Mouse (Mus musculus) regulatory T cell (primary cell): ENCODE data around the gene Ablim1.

Source experiments
- in situ Hi-C: fragments of 300-600 bp; cut with MboI, MseI; formaldehyde crosslinking; loops from one replicate; pipeline ENCODE4 v1.15.1; 2025; ENCODE audit warnings: high pct_unique_total_duplicates

Gene Ablim1

DNA sequence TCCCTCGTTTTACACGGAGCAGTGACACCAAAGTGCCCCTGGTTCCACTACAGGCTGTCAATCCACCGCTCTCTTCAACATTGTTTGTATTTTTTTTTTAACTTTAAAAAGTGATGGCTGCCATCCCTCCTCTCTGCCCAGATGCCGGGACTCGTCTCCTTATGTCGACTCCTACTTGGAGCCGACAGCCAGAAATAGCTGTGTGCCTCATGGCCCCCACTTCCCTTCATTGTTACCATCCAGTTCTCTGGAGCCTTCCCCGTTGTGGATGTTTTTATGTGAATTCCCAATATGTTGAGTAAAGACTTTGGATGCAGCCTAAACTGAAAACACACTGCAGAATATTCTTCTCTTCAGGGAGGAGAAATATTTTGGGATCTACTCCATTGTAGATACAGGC, 8.7 kb downstream of the Ablim1 start:
- in situ Hi-C loops = no loop called here

DNA sequence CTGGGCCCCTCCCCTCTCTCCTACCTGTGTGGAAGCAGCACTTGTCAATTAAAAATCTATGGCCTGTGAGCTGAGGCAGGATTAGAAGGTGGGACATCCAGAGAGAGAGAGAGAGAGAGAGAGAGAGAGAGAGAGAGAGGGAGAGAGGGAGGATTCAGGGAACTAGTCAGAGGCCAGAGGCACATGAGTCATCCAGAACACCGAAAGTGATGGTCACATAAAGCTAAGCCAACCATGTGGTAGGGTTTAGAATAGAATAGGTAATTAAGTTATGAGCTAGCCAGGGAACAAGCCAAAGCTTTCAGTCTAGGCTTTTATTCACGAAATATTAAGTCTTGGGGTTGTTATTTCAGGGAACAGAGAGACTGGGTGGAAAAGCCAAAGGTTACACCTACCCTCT, 10.1 kb downstream of the Ablim1 start:
- in situ Hi-C loops = loop anchor here (5.0 kb wide), 1 partner anchor 42 kb away; no protein-coding TSS in a partner anchor

DNA sequence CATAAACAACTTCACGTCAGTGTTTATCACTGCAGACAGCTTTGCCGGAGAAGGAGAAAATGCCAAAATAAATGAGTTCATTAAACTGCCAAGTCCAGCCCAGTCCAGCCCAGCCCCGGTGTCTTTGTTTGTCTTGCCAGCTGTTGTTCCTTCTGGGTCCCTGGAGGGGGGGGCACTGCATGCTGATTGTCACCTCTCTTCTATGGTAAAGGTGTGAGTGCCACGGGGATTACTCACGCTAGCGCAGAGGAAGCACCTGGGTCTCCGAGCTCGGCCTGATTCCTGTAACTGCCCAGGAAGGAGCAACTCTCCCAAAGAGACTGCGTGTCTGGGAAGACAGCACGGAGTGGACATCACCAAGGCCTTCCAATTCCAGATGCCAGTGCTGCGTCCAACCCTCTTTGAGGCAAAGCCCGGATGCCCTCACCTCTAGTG, 12.7 kb downstream of the Ablim1 start:
- in situ Hi-C loops = loop anchor here (5.0 kb wide), 1 partner anchor 40 kb away; no protein-coding TSS in a partner anchor

DNA sequence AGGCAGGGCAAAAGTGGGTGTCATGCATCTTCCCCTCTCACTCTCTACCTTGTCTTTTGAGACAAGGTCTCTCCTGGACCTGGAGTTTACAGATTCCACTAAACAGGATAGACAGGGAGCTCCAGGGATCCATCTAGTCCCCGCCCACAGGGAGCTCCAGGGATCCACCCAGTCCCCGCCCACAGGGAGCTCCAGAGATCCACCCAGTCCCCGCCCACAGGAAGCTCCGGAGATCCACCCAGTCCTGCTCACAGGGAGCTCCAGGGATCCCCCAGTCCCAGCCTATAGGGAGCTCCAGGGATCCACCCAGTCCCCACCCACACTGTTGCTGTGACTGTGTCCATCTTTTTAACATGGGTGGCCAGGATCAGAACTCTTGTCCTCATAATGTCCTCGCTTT, 16.7 kb downstream of the Ablim1 start:
- in situ Hi-C loops = no loop called here

DNA sequence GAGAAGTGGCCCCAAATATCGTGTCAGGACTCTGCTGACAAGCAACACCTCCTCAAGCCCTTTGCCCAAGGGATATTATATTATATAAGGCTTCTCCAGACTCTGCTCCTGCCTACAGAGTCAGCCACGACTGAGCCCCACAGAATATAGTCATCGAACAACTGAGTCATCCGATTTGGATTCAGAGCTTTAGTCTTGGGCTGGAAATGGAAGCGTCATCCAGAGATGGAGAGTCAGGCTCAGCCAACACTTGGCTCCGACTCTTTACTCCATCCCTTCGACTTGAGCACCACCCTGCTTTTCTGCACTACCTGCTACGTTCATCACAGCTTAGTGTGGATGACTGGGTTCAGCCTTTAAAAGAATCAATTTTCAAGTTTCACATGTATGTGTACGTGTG, 17.3 kb downstream of the Ablim1 start:
- in situ Hi-C loops = no loop called here

DNA sequence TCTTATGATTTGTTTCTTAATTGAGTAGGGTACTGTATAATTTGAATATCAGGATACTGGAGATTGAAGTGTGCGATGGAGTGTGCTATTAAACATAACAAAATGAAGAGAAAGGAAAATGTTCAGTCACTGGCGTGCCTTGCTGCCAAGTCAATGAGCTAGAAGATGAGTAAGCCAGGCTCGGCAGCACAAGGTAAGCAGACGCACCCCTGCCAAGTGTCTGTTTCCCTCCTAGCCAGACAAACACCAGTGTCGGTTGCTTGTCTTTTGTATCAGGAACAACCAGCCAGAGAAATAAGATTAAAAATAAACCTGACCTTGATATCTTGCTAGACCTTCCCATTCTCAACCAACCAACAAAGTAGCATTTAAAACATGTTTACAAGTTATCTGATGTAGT, 18.2 kb downstream of the Ablim1 start:
- in situ Hi-C loops = no loop called here

DNA sequence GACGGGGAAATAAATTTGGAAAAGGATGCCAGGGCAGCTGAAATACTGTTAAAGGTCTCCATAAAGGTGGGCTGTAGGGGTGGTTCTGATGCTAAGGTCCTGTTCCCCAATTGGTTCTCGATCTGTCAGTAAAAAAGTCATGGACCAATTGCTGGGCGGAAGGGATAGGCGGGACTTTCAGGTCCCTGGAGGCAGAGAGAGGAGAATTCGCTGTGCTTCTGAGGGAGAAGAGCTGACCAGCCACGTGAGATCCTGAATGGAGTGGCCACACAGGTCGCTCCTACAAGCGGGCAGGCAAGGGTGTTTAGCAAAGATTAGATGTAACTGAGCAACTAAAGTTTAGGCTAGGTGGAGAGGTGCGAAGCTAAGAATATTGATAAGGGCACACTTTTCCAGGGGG, 19.2 kb downstream of the Ablim1 start:
- in situ Hi-C loops = no loop called here

DNA sequence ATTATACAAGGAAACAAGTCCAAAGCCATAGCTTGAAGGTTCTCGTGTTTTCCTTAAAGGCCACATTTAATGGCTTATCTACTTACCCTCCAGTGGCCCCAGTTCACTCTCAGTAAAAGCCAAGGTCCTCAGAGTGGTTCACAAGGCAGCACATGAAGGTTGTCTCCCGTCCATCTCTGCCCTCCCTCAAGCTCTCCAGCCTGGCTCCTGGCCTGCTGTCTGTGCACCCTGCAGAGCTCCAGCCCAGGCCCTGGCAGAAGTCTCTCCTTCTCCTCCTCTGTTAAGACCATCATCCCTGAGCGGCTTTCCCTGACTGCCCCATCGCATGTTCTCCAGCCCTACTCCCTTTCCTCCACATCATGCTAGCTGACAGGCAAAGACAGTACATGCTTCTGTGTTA, 20.4 kb downstream of the Ablim1 start:
- in situ Hi-C loops = no loop called here

DNA sequence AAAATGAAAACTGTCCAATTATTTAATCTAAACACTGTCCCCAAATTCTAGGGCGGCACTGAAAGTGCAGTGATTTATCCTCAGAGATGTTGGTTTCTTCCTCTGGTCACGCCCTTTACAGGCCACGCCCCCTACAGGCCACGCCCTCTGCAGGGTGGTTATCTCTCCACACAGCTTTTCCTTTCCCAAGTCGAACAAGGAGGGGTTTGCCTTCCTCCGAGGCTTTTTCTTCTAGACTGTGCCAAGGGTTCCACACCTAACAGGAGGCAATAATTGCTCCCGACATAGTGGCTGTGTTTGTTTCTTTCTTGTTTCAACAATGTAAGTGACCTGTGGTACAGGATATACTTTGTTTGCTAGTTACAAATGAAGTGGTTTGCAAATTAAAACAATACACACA, 21.0 kb downstream of the Ablim1 start:
- in situ Hi-C loops = no loop called here

DNA sequence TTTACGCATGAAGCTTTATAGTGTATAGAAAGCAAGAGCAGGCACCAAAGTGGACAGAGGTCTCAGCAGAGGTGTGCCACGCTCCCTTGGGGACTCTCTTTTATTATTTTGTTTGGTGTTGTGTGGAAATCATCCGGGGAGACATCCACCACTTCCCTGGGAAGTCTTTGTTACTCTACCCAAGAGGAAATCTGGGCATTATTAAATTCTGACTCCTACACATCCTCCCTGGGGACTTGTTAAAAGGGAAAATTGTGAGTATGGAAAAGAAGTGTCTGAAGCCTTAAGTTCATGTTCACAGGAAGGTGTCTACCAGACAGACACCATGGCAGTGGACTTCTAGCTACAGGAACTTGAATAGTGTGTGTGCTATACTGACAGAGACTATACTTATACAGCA, 31.4 kb downstream of the Ablim1 start:
- in situ Hi-C loops = no loop called here

DNA sequence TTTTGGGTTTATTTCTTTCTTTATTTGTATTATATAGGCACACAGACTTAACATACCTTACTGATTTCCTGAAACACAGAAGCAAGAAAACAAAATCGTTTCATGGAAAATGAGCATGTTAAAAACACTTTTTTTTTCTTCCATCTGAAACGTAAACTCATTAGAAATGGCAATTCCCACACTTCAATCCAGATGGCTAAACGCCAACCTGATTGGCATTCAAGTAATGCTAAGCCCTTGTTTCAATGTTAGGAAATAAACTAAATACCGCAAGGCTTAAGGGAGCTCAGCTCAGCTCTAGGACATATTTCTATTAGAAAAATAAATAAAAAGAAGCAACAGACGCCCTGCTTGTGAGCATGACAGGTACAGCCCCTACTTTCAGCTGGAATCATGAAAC, 32.1 kb downstream of the Ablim1 start:
- in situ Hi-C loops = no loop called here

DNA sequence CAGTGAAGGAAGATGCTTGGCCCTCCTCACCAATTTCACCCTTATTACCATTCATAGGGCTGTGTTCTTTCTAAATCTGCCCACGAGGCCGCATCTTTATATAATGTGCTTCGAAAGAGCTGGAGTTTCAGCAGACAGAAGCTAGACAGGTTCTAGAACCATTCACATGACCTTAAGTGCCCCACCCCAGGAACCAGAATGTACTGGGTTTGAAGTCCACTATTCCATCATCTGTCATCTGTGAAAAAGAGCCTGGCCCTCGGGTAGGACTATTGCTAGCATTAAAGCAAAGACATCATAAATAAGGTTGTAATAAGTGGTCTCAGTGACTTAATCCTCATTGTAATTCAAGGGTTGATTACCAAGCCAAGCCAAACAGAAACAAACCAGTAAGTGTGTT, 35.1 kb downstream of the Ablim1 start:
- in situ Hi-C loops = no loop called here

DNA sequence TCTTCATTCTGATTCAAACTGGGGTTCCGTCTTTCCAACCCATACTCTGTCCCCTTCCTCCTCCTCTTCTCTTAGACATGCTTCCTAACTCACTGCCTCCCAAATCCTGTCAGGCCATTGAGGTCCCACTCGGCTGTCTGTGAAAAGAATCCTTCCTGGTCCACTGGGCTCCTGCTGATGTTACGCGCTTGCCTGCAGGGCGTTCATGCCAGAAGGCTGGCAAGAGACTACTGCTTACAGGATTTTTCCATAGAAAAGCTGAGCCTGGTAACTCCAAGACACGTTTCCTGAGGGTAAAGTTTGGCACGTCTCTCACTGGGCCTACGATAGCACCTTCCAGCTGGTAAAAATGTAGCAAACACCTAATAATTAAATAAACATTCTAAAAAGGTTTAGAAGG, 36.5 kb downstream of the Ablim1 start:
- in situ Hi-C loops = no loop called here

DNA sequence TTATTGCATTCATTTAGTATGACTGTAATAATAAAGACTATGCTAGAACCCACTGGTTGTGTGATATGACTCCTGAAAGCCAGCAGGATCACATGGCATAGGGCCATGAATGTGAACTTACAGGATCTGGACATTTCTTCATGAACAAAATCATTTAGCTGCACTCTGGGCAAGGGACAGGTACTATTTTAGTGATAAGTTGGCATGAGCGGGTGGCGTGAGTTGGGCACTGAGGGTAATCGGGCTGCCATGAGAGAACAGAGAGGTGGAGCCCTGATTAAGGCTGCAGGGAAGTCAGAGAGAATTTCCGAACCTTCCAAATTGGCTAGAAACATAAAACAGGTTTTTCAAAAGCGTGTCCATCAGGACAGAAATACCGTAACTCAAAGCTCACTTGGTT, 37.7 kb downstream of the Ablim1 start:
- in situ Hi-C loops = no loop called here

DNA sequence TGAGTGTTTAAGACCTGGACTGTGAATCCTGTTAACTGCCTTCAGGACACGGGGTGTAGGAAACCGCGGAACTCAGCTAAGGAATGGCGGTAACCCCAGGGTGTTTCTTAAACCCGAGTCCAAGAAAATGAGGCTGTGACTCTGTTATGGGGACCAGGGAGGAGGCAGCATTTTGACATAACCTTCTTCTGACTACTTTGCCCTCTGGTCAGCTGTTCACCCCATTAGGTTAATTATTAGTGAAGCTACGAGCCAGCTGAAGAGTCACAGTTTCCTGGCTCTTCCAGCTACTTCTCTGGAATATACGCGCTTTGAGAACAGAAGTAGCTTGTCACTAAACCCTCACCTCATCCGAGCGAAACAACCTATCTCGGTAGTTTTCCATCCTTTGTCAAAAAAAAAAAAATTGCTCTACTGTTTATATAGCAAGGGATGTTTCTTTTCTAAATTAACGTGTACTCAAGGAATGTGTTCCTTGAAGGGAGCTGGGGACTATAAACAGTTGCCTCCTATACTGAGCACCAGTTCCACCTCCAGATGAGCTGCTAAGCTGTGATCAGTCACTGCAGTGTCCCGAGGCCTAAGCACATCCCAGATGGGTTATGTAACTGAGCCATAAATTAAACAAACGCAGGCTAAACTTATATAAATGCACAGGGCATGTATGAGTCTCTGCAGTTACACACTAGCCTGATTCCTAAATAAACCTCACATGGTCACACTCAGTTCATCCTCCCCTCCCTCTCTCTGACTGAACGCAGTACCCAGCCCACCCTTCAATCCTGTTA, 39.4 kb downstream of the Ablim1 start:
- in situ Hi-C loops = no loop called here

DNA sequence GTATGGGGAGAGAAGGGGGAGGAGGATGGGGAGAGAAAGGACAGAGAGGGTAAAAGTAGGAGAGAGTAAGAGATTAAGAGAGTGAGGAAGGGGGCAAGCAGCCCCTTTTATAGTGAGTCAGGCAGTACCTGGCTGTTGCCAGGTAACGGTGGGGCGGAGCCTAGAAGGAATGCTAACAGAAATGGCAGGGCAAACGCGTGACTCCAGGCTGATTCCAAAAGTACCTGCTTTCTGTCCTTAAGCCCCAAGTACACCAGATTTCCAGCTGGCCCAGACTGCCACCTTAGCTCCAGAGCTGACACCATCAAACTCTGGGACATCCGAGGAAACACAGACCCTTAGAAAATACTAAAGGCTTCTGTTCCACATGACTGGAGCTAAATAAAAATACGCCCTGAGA, 40.0 kb downstream of the Ablim1 start:
- in situ Hi-C loops = no loop called here

DNA sequence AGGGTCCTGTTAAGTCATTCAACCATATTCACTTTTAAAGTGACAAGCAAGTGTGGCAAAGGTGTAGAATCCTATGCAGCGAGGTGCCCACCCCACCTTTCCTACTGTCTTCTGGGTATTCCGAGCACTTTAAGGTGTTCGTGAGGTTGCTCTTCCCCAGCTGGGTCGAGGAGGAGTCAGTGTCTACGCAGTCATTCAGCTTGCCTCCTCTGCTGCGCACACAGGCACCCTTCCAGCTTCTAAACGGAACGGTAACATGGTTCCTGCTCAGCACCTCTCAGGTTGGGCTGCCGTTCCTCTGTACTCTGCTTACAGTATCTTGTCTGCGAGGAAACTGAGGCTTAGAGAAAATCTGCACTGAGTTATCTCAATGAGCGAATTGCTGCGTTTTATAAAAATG, 40.4 kb downstream of the Ablim1 start:
- in situ Hi-C loops = no loop called here

DNA sequence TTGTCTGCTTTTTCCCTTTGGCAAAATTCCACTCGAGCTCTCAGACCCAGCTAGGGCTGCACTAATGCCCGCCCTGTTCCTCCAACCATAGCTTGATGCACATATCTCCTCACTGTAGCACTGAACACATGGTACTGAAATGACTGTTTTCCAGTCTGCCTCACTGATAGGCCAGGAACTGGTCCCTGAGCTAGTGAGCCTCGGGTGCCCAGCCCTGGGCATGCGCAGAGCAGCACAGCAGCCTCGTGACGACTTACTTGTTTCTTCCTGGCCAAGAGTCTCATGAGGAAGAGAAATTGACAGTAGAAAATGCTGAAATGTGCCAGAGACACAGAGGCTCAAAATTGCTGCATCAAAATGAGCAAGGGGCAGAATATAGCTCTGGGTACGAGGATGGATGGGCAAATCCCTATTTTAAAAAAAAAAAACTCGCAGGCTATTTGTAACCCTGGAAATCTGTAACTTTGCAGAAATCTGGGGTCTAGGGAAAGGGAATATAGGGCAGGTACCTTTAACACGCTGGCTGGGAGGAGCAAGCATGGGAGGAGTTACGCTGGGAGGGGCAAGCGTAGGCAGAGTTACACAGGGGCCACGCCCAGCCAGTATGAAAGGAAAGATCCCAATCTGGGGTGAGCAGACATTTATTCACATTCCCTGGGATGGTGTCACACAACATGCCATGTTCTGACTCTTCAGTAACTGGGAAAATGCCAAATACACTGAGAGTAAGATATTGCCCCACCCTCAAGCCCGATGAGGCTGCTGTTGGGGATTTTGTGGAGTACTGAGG, 41.7 kb downstream of the Ablim1 start:
- in situ Hi-C loops = no loop called here

DNA sequence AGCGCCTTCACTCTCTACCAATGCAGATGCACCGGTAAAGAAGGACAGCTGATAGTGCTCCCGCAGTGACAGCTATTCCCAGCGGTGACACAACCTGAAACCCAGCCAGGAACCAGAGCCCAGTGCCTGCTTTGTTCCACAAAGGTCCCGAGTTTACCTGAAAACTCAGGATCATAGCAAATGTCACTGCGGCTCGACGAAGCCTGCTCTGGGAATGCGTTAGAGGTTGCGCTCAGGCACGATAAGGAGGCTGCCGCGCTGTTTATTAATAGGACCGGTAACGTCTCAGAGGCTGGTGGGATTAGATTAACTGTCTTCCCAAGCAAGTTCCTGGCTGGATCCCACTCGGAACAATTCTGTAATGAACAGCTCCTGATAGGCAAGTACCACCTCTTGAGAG, 43.0 kb downstream of the Ablim1 start:
- in situ Hi-C loops = no loop called here

DNA sequence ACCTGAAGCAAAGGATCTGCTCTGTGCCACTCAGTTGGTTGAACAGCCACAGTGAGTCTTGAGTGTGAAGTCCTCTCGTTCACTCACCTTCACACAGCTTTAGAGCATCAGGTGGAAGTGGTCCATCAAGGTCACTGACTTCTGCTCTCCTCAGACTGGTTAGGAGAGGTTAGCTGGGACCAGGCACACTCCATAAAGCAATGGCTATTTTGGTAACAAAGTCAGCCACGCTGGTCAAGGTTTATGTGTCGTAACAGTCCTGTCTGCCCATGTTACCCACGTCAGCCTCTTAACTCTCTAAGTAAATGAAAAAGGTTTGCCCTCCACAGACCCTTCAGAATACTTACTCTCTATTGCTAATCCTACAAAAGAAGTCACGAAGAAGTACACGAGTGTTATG, 44.0 kb downstream of the Ablim1 start:
- in situ Hi-C loops = no loop called here

DNA sequence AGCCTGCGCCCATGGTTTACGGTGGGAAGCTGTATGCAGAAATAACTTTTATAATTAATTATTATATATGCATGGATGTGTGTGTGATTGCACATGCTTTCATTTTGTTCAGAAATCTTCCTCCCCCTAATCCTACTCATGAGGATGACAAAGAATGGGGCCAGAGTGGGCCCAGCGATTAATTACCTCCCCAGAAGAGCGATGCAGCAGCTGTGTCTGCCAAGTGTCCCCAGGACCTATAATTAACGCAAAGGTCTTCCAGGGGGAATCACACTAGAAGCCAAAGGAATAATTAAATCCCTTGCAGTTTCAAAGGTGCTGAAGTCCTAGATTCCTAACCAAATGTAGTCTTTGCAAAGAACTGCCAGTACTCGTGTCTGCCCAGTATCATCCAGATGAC, 44.9 kb downstream of the Ablim1 start:
- in situ Hi-C loops = no loop called here

DNA sequence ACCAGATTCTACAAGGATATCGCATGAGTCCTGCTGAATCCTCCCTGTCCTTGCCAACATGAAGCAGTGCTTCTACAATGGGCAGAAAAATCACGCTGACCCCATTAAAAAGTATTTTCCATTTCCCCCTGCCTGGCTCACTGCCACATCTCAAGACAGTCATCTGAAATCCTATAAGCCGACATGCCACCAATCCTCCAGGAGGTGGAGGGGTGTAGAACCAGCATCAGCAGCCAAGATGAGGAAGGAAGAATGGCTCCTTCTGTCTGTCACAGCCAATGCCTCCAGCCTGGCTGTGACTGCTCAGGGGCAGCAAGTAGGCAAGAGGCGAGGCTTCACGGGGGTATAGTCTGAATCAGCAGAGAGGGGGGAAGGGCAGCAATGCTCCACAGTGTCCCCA, 47.2 kb downstream of the Ablim1 start:
- in situ Hi-C loops = no loop called here
